Mouse (Mus musculus): ENCODE data around the gene Tenm3.

DNA sequence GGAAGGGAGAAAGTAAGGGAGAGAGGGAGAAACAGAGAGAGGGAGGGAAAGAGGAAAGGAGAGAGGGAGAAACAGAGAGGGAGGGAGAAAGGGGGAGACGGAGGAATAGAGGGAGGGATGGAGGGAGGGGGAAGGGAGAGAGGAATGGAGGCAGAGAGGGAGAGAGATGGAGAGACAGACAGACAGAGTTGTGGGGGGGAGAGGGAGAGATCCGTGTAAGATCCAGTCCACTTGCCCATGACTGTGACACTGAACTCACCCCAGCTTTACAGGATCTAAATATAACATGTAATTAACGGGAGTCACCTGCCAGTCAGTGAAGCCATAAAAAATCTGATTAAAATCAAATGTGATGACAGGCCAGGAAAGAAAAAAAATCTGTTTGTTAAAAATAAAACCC, 172.9 kb downstream of the Tenm3 start:
- no peak for TF ChIP-seq POLR2A (IDR thresholded peaks at IDR 0.05; ENCODE audit: extremely low read depth, insufficient read depth, low read length)
- no peak for TF ChIP-seq CTCF (IDR thresholded peaks at IDR 0.05; ENCODE audit: extremely low read depth, insufficient read depth, low read length)
